Mouse (Mus musculus) brain, embryonic 14.5 days (tissue): ENCODE data around the gene Fam114a2. TPM values are rescaled to one million over a fixed set of nuclear protein-coding genes. Genes with fewer than 3 reads are reported as not detected.

Source experiments
- DNase-seq: peaks from one replicate; pipeline ENCODE4 v3.0.0-alpha.2; 2011; ENCODE audit warnings: low read depth
- CTCF ChIP-seq: fragments of 200-500 bp; IDR thresholded peaks from 2 replicates; pipeline ENCODE4 v1.5.1; 2012; ENCODE audit warnings: inconsistent platforms, mild to moderate bottlenecking, moderate library complexity, borderline replicate concordance; ENCODE audit not compliant: insufficient read depth, insufficient read length; ENCODE audit errors: extremely low read depth
- POLR2A ChIP-seq: fragments of 200-500 bp; IDR thresholded peaks from 2 replicates; pipeline ENCODE4 v1.6.1; 2012; ENCODE audit warnings: mild to moderate bottlenecking, inconsistent platforms, borderline replicate concordance; ENCODE audit not compliant: poor library complexity, insufficient read depth, insufficient read length, severe bottlenecking; ENCODE audit errors: extremely low read depth
- polyA plus RNA-seq: library from polyadenylated mRNA; depleted of rRNA; stranded (reverse); fragments of >200 nt; gene quantifications from 2 replicates; pipeline ENCODE4 v1.2.3, GENCODE M21; 2012

Gene Fam114a2
- polyA plus RNA-seq, 1 experiment = 62.8 TPM

GRCm38 (mm10) chr11:57535912-57536311 lies 17.5 kb upstream of the Fam114a2 start:
- peak; percentile 81 for DNase-seq

GRCm38 (mm10) chr11:57532306-57532705 lies 13.9 kb upstream of the Fam114a2 start:
- TF ChIP-seq CTCF (no peak), POLR2A (no peak)
- DNase-seq = no peak

More at GRCm38 (mm10) chr11:57535912-57536311, 17.5 kb upstream of the Fam114a2 start:
- TF ChIP-seq POLR2A (no peak), CTCF (no peak)

- peak; percentile 92 for DNase-seq
These were observed 13.0 kb upstream of the Fam114a2 start for GRCm38 (mm10) chr11:57531300-57531950.

GRCm38 (mm10) chr11:57529111-57529510 lies 10.7 kb upstream of the Fam114a2 start:
- TF ChIP-seq POLR2A = no peak
- no peak for TF ChIP-seq CTCF

More at GRCm38 (mm10) chr11:57531300-57531950, 13.0 kb upstream of the Fam114a2 start:
- no peak for TF ChIP-seq CTCF

GRCm38 (mm10) chr11:57527506-57527905 lies 9.1 kb upstream of the Fam114a2 start:
- no peak for DNase-seq

More at GRCm38 (mm10) chr11:57529111-57529510, 10.7 kb upstream of the Fam114a2 start:
- DNase-seq = no peak

GRCm38 (mm10) chr11:57525900-57526299 lies 7.5 kb upstream of the Fam114a2 start:
- TF ChIP-seq CTCF = no peak
- no peak for DNase-seq

More at GRCm38 (mm10) chr11:57527506-57527905, 9.1 kb upstream of the Fam114a2 start:
- TF ChIP-seq CTCF = no peak
- TF ChIP-seq POLR2A = no peak

GRCm38 (mm10) chr11:57524597-57524996 lies 6.2 kb upstream of the Fam114a2 start:
- no peak for DNase-seq

GRCm38 (mm10) chr11:57523418-57523817 lies 5.0 kb upstream of the Fam114a2 start:
- TF ChIP-seq CTCF (no peak), POLR2A (no peak)
- DNase-seq = no peak

More at GRCm38 (mm10) chr11:57524597-57524996, 6.2 kb upstream of the Fam114a2 start:
- no peak for TF ChIP-seq CTCF
- TF ChIP-seq POLR2A = no peak

- peak; percentile 86 for DNase-seq
- TF ChIP-seq POLR2A (no peak), CTCF (no peak)
These were observed 3.6 kb upstream of the Fam114a2 start for GRCm38 (mm10) chr11:57522046-57522445.

- TF ChIP-seq CTCF = no peak
- DNase-seq = no peak
These were observed 2.8 kb upstream of the Fam114a2 start for GRCm38 (mm10) chr11:57521206-57521605.

GRCm38 (mm10) chr11:57519304-57519703 lies 887 bp upstream of the Fam114a2 start:
- no peak for DNase-seq
- no peak for TF ChIP-seq POLR2A
- TF ChIP-seq CTCF = no peak

- TF ChIP-seq POLR2A (no peak), CTCF (no peak)
These were observed 333 bp upstream of the Fam114a2 start for GRCm38 (mm10) chr11:57518751-57519148.

More at GRCm38 (mm10) chr11:57518751-57519148, 333 bp upstream of the Fam114a2 start:
- no peak for DNase-seq
